Mouse (Mus musculus): ENCODE data around the gene Vegfa.

DNA sequence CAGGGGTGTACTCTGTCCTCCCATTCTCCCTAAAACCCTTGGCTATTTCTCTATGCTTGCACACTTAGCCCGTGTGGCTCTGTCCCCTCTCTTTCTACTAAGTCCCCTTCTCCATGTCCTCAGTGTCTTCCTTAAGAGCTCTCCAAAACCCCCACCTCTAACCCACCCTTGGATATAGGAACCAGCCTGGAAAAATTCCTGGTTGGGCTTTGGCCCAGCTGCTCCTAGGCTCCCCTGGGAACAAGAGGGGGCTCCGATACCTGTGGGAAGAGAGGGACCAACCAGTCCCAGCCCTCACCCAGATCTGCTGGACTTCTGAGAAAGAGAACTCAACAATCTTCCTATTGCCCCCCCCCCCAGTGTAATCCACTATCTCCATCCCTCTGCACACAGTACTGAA, 1.4 kb upstream of the Vegfa start:
- TF ChIP-seq POLR2A (IDR thresholded peaks at IDR 0.05; ENCODE audit: insufficient read depth, low read depth, low read length) (no peak), CTCF (IDR thresholded peaks at IDR 0.05; ENCODE audit: insufficient read depth, low read depth, low read length) (no peak)

Data from olfactory bulb, adult 2 months (tissue).